Mouse (Mus musculus): ENCODE results near the gene Ahctf1. TPM values are rescaled to one million over a fixed set of nuclear protein-coding genes. Genes with fewer than 3 reads are reported as not detected.
A peak's percentile ranks its signal among the peaks of the same experiment; 100 is the strongest.

Gene Ahctf1
- total and polyA plus RNA-seq, 3 experiments = 56.9 to 489 (median 70.8) TPM

GRCm38 (mm10) chr1:179808300-179808699, 4.8 kb upstream of the Ahctf1 start:
- Histone ChIP-seq H3K4me1 (ENCODE audit: control insufficient read depth in 1 of 2, insufficient read depth in 2 of 2, low read length in 2 of 2) (peaks cover 17 to 39% of the 10 kb centered on the region in 2 experiments), H3K36me3 (ENCODE audit: control insufficient read depth in 1 of 2, insufficient read depth in 2 of 2, low read length in 2 of 2) (peaks cover 0 to 35% of the 10 kb centered on the region in 2 experiments; a peak in 2 of 4 replicates), H3K4me3 (ENCODE audit: control insufficient read depth in 1 of 2, insufficient read depth in 1 of 2, low read depth in 2 of 2, low read length in 2 of 2) (peak overlapping the region; percentile 19 to 38), H3K9ac (ENCODE audit: control insufficient read depth, low read depth, low read length, poor library complexity, severe bottlenecking) (peak overlapping the region; percentile 41), H3K9me3 (replicated peaks; ENCODE audit: insufficient read depth, low read length) (no peaks in the 10 kb centered on the region), H3K27ac (ENCODE audit: control insufficient read depth, low read depth, low read length) (peak overlapping the region; percentile 64), H3K27me3 (ENCODE audit: control insufficient read depth in 1 of 2, insufficient read depth in 2 of 2, low read length in 2 of 2) (no peaks in the 10 kb centered on the region), H3K79me2 (ENCODE audit: control insufficient read depth, insufficient read depth, low read length, poor library complexity) (peaks cover 1% of the 10 kb centered on the region; the same call in 1 of the 2 replicates)
- DNase-seq (ENCODE audit: low read depth, low spot score) = peak; percentile 64
- TF ChIP-seq BHLHE40 (IDR thresholded peaks at IDR 0.05; ENCODE audit: borderline replicate concordance, low read depth, low read length) (no peak), ETS1 (IDR thresholded peaks at IDR 0.05; ENCODE audit: low read depth, low read length) (0 out of 2 replicates have a peak, but pooled peaks have one; percentile 17), HCFC1 (IDR thresholded peaks at IDR 0.05; ENCODE audit: low read depth, low read length) (no peak), TCF12 (IDR thresholded peaks at IDR 0.05; ENCODE audit: low read depth, low read length) (peak; percentile 78), GATA1 (IDR thresholded peaks at IDR 0.05; ENCODE audit: low read depth, low read length) (peak; percentile 81), EP300 (IDR thresholded peaks at IDR 0.05; ENCODE audit: low read depth in 1 of 2, low read length in 2 of 2) (peak; percentile 64 to 82; a peak in 3 of 4 replicates), SIN3A (IDR thresholded peaks at IDR 0.05; ENCODE audit: low read length) (no peak), ZMIZ1 (IDR thresholded peaks at IDR 0.05; ENCODE audit: low read depth, low read length) (no peak), RCOR1 (IDR thresholded peaks at IDR 0.05; ENCODE audit: low read depth, low read length) (peak; percentile 42; the same call in 1 of the 2 replicates), TAL1 (IDR thresholded peaks at IDR 0.05; ENCODE audit: low read length) (peak; percentile 57), ZC3H11A (IDR thresholded peaks at IDR 0.05; ENCODE audit: low read depth, low read length) (no peak), MAX (IDR thresholded peaks at IDR 0.05; ENCODE audit: low read length) (no peak)

DNA sequence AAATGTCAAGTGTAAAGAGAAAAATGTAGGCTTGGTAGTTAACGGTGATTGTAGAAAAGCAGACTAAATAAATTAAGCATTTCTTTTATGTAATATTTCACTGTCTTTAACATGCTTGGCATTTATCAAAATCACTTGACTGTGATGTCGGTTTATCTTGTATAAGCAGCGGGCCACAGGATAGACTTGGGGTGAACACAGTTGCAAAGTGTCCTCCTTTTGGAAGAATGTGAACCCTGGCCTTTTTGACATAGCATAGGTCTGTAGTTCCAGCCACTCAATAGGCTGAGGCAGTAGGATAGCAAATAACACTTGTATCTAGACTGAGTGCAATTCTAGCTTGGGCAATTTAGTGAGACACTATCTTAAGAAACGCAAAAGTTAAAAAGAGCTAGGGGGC, 4.0 kb upstream of the Ahctf1 start:
- peaks cover 0 to 35% of the 10 kb centered on the region in 2 experiments; a peak in 2 of 4 replicates for H3K36me3 ChIP-seq (ENCODE audit: control insufficient read depth in 1 of 2, insufficient read depth in 2 of 2, low read length in 2 of 2)
- H3K79me2 ChIP-seq (ENCODE audit: control insufficient read depth, insufficient read depth, low read length, poor library complexity) = peaks cover 10% of the 10 kb centered on the region
- TF ChIP-seq TAL1 (IDR thresholded peaks at IDR 0.05; ENCODE audit: low read length) = peak; percentile 42
- 0 out of 2 replicates have a peak, but pooled peaks have one; percentile 18 for TF ChIP-seq CHD1 (IDR thresholded peaks at IDR 0.05; ENCODE audit: low read depth, low read length)
- TF ChIP-seq TCF12 (IDR thresholded peaks at IDR 0.05; ENCODE audit: low read depth, low read length) = peak; percentile 57
- 0 out of 2 replicates have a peak, but pooled peaks have one; percentile 13 for TF ChIP-seq SIN3A (IDR thresholded peaks at IDR 0.05; ENCODE audit: low read length)
- TF ChIP-seq ELF1 (IDR thresholded peaks at IDR 0.05; ENCODE audit: low read depth, low read length) = no peak
- TF ChIP-seq EP300 (IDR thresholded peaks at IDR 0.05; ENCODE audit: low read depth in 1 of 2, low read length in 2 of 2) = peak; percentile 29 to 62; a peak in 2 of 4 replicates
- TF ChIP-seq RCOR1 (IDR thresholded peaks at IDR 0.05; ENCODE audit: low read depth, low read length) = 0 out of 2 replicates have a peak, but pooled peaks have one; percentile 33
- TF ChIP-seq ETS1 (IDR thresholded peaks at IDR 0.05; ENCODE audit: low read depth, low read length) = peak; percentile 41; the same call in 1 of the 2 replicates
- TF ChIP-seq RAD21 (IDR thresholded peaks at IDR 0.05; ENCODE audit: low read depth, low read length) = no peak
- TF ChIP-seq MYC (IDR thresholded peaks at IDR 0.05; ENCODE audit: low read depth, low read length) = no peak
- H3K9ac ChIP-seq (ENCODE audit: control insufficient read depth, low read depth, low read length, poor library complexity, severe bottlenecking) = peak overlapping the region; percentile 41
- H3K27me3 ChIP-seq (ENCODE audit: control insufficient read depth in 1 of 2, insufficient read depth in 2 of 2, low read length in 2 of 2) = no peaks in the 10 kb centered on the region
- peak overlapping the region; percentile 64; the same call in 1 of the 2 replicates for H3K27ac ChIP-seq (ENCODE audit: control insufficient read depth, low read depth, low read length)
- H3K4me1 ChIP-seq (ENCODE audit: control insufficient read depth in 1 of 2, insufficient read depth in 2 of 2, low read length in 2 of 2) = peaks cover 17 to 39% of the 10 kb centered on the region in 2 experiments
- H3K9me3 ChIP-seq (replicated peaks; ENCODE audit: insufficient read depth, low read length) = no peaks in the 10 kb centered on the region
- H3K4me3 ChIP-seq (ENCODE audit: control insufficient read depth in 1 of 2, insufficient read depth in 1 of 2, low read depth in 2 of 2, low read length in 2 of 2) = peak overlapping the region; percentile 0 to 38; a peak in 3 of 4 replicates
- peak; percentile 51 for DNase-seq (ENCODE audit: low read depth, low spot score)

Measured in MEL (cell line).